Comparison of ENCODE assay signal across 12 mouse cellular contexts in the genomic region with DNA sequence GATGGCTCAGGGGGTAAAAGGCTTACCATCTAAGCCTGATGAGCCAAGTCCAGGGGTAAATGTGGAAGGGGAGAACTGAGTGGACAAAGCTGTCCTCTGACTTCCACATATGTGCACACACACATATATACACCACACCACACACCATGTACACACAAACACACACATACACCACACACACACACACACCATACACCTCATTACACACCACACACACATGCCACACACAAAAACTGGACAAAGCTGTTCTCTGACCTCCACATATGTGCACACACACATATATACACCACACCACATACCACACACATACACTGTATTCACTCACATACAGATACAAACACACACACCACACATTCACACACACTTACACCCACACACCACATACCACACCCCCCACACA. TPM values are rescaled to one million over a fixed set of nuclear protein-coding genes. Genes with fewer than 3 reads are reported as not detected.
"Had no signal": no experiment of that assay in that cellular context is flagged by ENCODE, and none has a peak within 500 bp of the region (broad histone marks: within the 10 kb centered on the region; RNA-seq: fewer than 3 reads in every experiment).

No protein-coding gene starts in this region.

- H3K4me3 ChIP-seq: layer of hippocampus, adult 2 months; limb, embryonic 13.5 days; liver, embryonic 12.5 days; midbrain, embryonic 12.5 days; neural tube, embryonic 12.5 days; stomach, embryonic 15.5 days had no signal

- H3K9ac ChIP-seq: limb, embryonic 13.5 days; liver, embryonic 12.5 days; midbrain, embryonic 12.5 days; neural tube, embryonic 12.5 days; stomach, embryonic 15.5 days had no signal

- DNase-seq: lung, adult 18-20 months; right cerebral cortex, postnatal 4 days; spleen, adult 18-20 months; thymus, postnatal 36 days had no signal

- H3K4me2 ChIP-seq: limb, embryonic 13.5 days; liver, embryonic 12.5 days; midbrain, embryonic 12.5 days; neural tube, embryonic 12.5 days; stomach, embryonic 15.5 days had no signal

- H3K27ac ChIP-seq: layer of hippocampus, adult 2 months; limb, embryonic 13.5 days; liver, embryonic 12.5 days; midbrain, embryonic 12.5 days; neural tube, embryonic 12.5 days; stomach, embryonic 15.5 days had no signal

- H3K4me1 ChIP-seq: limb, embryonic 13.5 days had no signal

- H3K36me3 ChIP-seq: liver, embryonic 12.5 days; midbrain, embryonic 12.5 days; neural tube, embryonic 12.5 days; stomach, embryonic 15.5 days had no signal

- H3K9me3 ChIP-seq: liver, embryonic 12.5 days; neural tube, embryonic 12.5 days; stomach, embryonic 15.5 days had no signal

- ATAC-seq: liver, embryonic 12.5 days had no signal

RNA-seq across cellular contexts. Expression of a gene that starts 5.3 kb away (rescaled TPM):
- total RNA-seq: megakaryocyte-erythroid progenitor cell, adult 5-6 weeks had no signal

RNA-seq across cellular contexts. Expression of a gene that starts 30.7 kb away (rescaled TPM):
- total RNA-seq: megakaryocyte-erythroid progenitor cell, adult 5-6 weeks; neutrophil, adult 5-6 weeks had no signal
